Mouse (Mus musculus) retina, postnatal 1 day (tissue): ENCODE results near the gene Slc44a5.
A peak's percentile ranks its signal among the peaks of the same experiment; 100 is the strongest.
"Not testable (repeated sequence)": the region's sequence is repeated elsewhere in the genome, so short reads cannot be mapped to it uniquely, and the experiment has no call there.

Source experiments
- DNase-seq: peaks from one replicate; pipeline ENCODE4 v3.0.0-alpha.2; 2012

The Slc44a5 gene

GRCm38 (mm10) chr3:154244932-154245331 is 271.7 kb downstream of the Slc44a5 start:
- no peak for DNase-seq

GRCm38 (mm10) chr3:154251486-154251885 is 278.2 kb downstream of the Slc44a5 start:
- no peak for DNase-seq

GRCm38 (mm10) chr3:154252219-154252618 is 279.0 kb downstream of the Slc44a5 start:
- no peak for DNase-seq

GRCm38 (mm10) chr3:154254187-154254586 is 281.0 kb downstream of the Slc44a5 start:
- not testable (repeated sequence) for DNase-seq

- no peak for DNase-seq
These were observed 284.1 kb downstream of the Slc44a5 start for GRCm38 (mm10) chr3:154257312-154257711.

- DNase-seq, result no peak
These were observed 295.1 kb downstream of the Slc44a5 start for GRCm38 (mm10) chr3:154268313-154268712.

GRCm38 (mm10) chr3:154269757-154270366 is 296.6 kb downstream of the Slc44a5 start:
- DNase-seq, result peak; percentile 80

- no peak for DNase-seq
These were observed 301.4 kb downstream of the Slc44a5 start for GRCm38 (mm10) chr3:154274681-154275080.

GRCm38 (mm10) chr3:154284260-154284659 is 311.0 kb downstream of the Slc44a5 start:
- DNase-seq, result no peak

- peak; percentile 5 for DNase-seq
These were observed 312.1 kb downstream of the Slc44a5 start for GRCm38 (mm10) chr3:154285351-154285750.

- DNase-seq, result no peak
These were observed 314.0 kb downstream of the Slc44a5 start for GRCm38 (mm10) chr3:154287217-154287616.

GRCm38 (mm10) chr3:154288429-154289069 is 315.3 kb downstream of the Slc44a5 start:
- no peak for DNase-seq

- DNase-seq, result no peak
These were observed 317.1 kb downstream of the Slc44a5 start for GRCm38 (mm10) chr3:154290351-154290750.

- DNase-seq, result no peak
These were observed 318.9 kb downstream of the Slc44a5 start for GRCm38 (mm10) chr3:154292126-154292525.

- no peak for DNase-seq
These were observed 320.7 kb downstream of the Slc44a5 start for GRCm38 (mm10) chr3:154293839-154294490.

GRCm38 (mm10) chr3:154294924-154295834 is 321.9 kb downstream of the Slc44a5 start:
- DNase-seq, result no peak

- no peak for DNase-seq
These were observed 324.3 kb downstream of the Slc44a5 start for GRCm38 (mm10) chr3:154297499-154297898.

GRCm38 (mm10) chr3:154298490-154298889 is 325.3 kb downstream of the Slc44a5 start:
- DNase-seq, result no peak

- DNase-seq, result no peak
These were observed 326.8 kb downstream of the Slc44a5 start for GRCm38 (mm10) chr3:154300006-154300405.

GRCm38 (mm10) chr3:154301102-154301501 is 327.9 kb downstream of the Slc44a5 start:
- no peak for DNase-seq

- peak; percentile 7 for DNase-seq
These were observed 332.1 kb downstream of the Slc44a5 start for GRCm38 (mm10) chr3:154305163-154305884.

GRCm38 (mm10) chr3:154317651-154318248 is 344.5 kb downstream of the Slc44a5 start:
- peak; percentile 27 for DNase-seq
